Mouse (Mus musculus) forebrain, embryonic 14.5 days (tissue): ENCODE measurements at regions not wholly inside any gene's neighbourhood (a gene's known extent, or its start where the extent isn't known, plus 50 kb on each side); places are given as distances from the start of the nearest gene placed in this dataset.

ENCODE experiments used
- ATAC-seq: fragments of 200-750 bp; cut with Nextera tagmentation; 2 replicates; pipeline ENCODE4 v1.8.0; 2017; ENCODE audit warnings: mild to moderate bottlenecking, moderate library complexity
- DNase-seq: peaks from one replicate; pipeline ENCODE4 v3.0.0-alpha.2; 2015; ENCODE audit warnings: low spot score
- H3K27ac ChIP-seq: fragments of 300-500 bp; sonication (generic); 2 replicates; pipeline ENCODE4 v1.5.1; 2014; ENCODE audit warnings: low read depth, mild to moderate bottlenecking, control low read depth, low read length, moderate library complexity
- H3K27me3 ChIP-seq: fragments of 300-500 bp; sonication (generic); replicated peaks from 2 replicates; pipeline ENCODE4 v1.6.1; 2014; ENCODE audit warnings: low read length, control low read depth, mixed read lengths; ENCODE audit not compliant: control insufficient read depth, insufficient read depth
- H3K36me3 ChIP-seq: fragments of 300-500 bp; sonication (generic); 2 replicates; pipeline ENCODE4 v1.6.1; 2014; ENCODE audit warnings: low read length, control low read depth; ENCODE audit not compliant: control insufficient read depth, insufficient read depth
- H3K4me1 ChIP-seq: fragments of 300-500 bp; sonication (generic); 2 replicates; pipeline ENCODE4 v1.6.1; 2014; ENCODE audit warnings: antibody characterized with exemption, low read length, control low read depth; ENCODE audit not compliant: control insufficient read depth, insufficient read depth
- H3K4me2 ChIP-seq: fragments of 300-500 bp; sonication (generic); 2 replicates; pipeline ENCODE4 v1.6.1; 2014; ENCODE audit warnings: mild to moderate bottlenecking, control low read depth, low read length
- H3K4me3 ChIP-seq: fragments of 300-500 bp; sonication (generic); 2 replicates; pipeline ENCODE4 v1.5.1; 2014; ENCODE audit warnings: low read depth, low read length, control low read depth
- H3K9ac ChIP-seq: fragments of 300-500 bp; sonication (generic); 2 replicates; pipeline ENCODE4 v1.6.1; 2014; ENCODE audit warnings: mild to moderate bottlenecking, low read length, control low read depth, moderate library complexity
- H3K9me3 ChIP-seq: fragments of 300-500 bp; sonication (generic); replicated peaks from 2 replicates; pipeline ENCODE4 v1.6.1; 2016; ENCODE audit warnings: low read length, control low read depth, mixed read lengths; ENCODE audit not compliant: control insufficient read depth
- WGBS: fragments of 180-500 bp; shearing (Covaris S2); extraction: QIAGEN DNeasy Blood & Tissue Kit; methylation state at CpG from one replicate; pipeline ENCODE4 v1.1.7; 2014; 5-methylcytosine and 5-hydroxymethylcytosine counted together

DNA sequence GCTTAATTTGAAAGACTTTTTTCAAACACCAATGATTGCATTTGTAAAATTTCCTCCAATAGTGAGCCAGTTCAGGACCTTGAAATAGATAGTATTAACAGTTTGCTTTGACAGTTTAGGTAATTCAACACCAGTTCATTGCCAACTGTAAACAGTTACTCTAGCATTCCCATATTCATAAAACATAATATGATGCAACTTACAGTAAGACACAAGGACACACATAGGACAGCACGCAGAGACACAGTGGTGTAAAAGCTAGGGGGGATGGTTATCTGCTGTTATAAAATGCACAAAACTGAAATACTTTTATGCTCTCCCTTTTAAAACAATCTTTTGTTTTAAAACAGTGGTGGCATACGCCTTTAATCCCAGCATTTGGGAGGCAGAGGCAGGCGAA lies 122.7 kb upstream of the Rab11fip2 start:
- DNase-seq = no peak
- WGBS = 94% methylated on average over 3 of the region's 3 CpGs
- no peak for ATAC-seq

DNA sequence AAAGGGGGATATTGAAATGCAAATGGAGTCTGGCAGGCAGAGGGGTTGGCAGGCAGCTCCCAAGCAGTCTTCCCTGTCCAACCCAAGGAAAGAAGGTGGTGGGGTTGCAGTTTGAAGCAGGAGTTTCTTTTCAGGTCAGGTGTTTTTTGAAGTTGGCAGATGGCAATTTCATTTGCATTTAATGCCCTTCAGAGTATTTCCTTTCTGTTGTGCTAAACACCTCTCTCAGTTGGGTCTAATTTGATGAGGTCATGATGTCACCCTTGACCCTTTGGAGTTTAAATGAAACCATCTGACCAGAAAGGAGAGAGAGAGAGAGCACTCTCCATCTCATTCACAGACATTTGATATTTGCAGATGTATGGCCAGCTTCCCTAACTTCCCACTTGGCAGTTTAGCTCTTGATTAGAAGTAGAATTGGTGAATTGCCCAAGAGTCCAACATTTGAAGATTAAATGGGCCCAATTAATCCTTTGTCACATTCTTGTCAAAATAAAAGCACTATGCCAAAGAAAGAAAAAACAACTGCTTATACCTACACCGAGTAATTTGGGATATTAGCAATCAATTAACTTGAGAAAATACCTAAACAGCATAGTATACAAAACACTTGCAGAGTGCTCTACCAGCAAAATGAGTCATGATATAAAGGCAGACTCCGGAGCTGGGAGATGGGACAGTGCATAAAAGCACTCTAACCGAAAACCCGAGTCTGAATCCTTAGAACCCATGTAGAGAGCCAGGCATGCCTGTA lies 111.8 kb upstream of the Rab11fip2 start:
- ATAC-seq = peak; percentile 85
- WGBS = 19% methylated on average over 4 of the region's 4 CpGs
- peak; percentile 90 for DNase-seq

More for the DNA sequence above, 122.7 kb upstream of the Rab11fip2 start:
- Histone ChIP-seq H3K4me2 (no peak overlapping the region), H3K27me3 (no peaks in the 10 kb centered on the region), H3K4me3 (no peak overlapping the region), H3K9me3 (no peaks in the 10 kb centered on the region), H3K9ac (no peak overlapping the region), H3K36me3 (no peaks in the 10 kb centered on the region), H3K4me1 (no peaks in the 10 kb centered on the region), H3K27ac (no peak overlapping the region)

DNA sequence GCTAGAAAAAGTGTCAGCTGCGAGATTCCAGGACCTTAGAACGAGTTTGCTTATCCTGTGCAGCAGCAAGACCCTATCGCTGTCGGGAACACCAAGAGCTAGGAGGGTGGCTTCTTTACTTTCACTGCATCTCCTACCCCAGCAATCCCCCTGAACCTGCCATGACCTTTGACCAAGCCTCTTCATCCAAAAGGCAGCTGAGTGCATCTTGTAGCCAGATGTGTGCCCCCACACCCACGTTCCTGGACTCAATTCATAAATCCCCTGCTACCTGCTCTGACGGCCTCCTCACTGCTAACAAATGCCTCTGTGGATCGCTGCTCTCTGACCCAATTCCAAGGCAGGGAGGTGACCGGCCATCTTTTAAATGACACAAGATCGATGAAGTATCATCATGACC lies 107.7 kb upstream of the Rab11fip2 start:
- no peak overlapping the region for H3K27ac ChIP-seq
- DNase-seq (no peak), ATAC-seq (no peak)
- no peaks in the 10 kb centered on the region for H3K9me3 ChIP-seq
- 84% methylated on average over 9 of the region's 9 CpGs for WGBS
- H3K9ac ChIP-seq = no peak overlapping the region
- H3K4me2 ChIP-seq = no peak overlapping the region
- no peaks in the 10 kb centered on the region for H3K36me3 ChIP-seq
- H3K4me3 ChIP-seq = no peak overlapping the region
- H3K27me3 ChIP-seq = no peaks in the 10 kb centered on the region
- H3K4me1 ChIP-seq = peaks cover 12% of the 10 kb centered on the region

More for the DNA sequence above, 111.8 kb upstream of the Rab11fip2 start:
- no peak overlapping the region for H3K4me2 ChIP-seq
- 0 out of 2 replicates have a peak, but pooled peaks cover 2% of the 10 kb centered on the region for H3K27me3 ChIP-seq
- H3K27ac ChIP-seq = no peak overlapping the region
- H3K9me3 ChIP-seq = no peaks in the 10 kb centered on the region
- H3K36me3 ChIP-seq = no peaks in the 10 kb centered on the region
- no peak overlapping the region for H3K4me3 ChIP-seq
- peaks cover 12% of the 10 kb centered on the region for H3K4me1 ChIP-seq
- H3K9ac ChIP-seq = no peak overlapping the region

DNA sequence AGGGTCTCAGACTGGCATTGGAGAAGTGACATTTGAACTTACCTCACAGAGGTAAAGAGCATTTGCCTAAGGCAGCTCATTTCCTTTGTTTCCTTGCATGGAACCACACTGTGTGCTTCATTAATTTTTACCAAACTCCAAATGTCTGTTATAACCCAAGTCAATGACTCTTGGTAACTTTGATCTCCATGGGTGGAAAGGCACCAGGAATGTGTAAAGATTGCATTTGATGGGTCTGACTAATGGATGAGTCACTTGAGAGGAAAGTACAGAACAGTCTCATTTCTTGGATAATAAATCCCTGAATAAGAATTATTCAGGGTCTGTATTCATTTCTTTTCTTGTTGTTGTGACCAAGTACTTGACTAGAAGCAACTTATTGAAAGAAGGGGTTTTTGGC lies 97.3 kb upstream of the Rab11fip2 start:
- ATAC-seq (no peak), DNase-seq (no peak)
- Histone ChIP-seq H3K9me3 (no peaks in the 10 kb centered on the region), H3K4me2 (no peak overlapping the region), H3K27me3 (no peaks in the 10 kb centered on the region), H3K4me3 (no peak overlapping the region), H3K36me3 (no peaks in the 10 kb centered on the region), H3K27ac (no peak overlapping the region), H3K9ac (no peak overlapping the region), H3K4me1 (no peaks in the 10 kb centered on the region)

DNA sequence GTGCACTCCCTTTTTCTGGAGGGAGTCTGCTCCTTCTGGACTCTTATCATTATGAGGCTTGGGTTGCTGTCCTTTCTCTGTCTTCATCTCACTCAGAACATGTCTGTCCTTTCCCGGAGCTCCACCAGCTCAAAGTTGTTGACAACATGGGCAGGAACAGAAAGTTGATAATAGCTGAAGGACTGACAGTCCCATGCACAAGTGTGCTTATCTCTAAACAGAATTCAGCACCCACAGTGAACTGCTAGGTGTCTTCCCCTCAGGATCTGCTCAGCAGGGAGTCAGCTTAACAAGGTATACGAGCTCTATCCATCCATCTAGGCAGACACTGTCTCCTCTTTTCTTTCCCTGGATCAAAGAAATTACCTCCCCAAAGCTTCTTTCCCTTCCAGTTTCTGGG lies 89.2 kb upstream of the Rab11fip2 start:
- no peaks in the 10 kb centered on the region for H3K9me3 ChIP-seq
- no peaks in the 10 kb centered on the region for H3K4me1 ChIP-seq
- no peak overlapping the region for H3K4me3 ChIP-seq
- no peaks in the 10 kb centered on the region for H3K36me3 ChIP-seq
- 80% methylated on average over 2 of the region's 2 CpGs for WGBS
- no peak overlapping the region for H3K4me2 ChIP-seq
- no peak overlapping the region for H3K27ac ChIP-seq
- no peak overlapping the region for H3K9ac ChIP-seq
- DNase-seq = no peak
- no peak for ATAC-seq
- H3K27me3 ChIP-seq = no peaks in the 10 kb centered on the region

DNA sequence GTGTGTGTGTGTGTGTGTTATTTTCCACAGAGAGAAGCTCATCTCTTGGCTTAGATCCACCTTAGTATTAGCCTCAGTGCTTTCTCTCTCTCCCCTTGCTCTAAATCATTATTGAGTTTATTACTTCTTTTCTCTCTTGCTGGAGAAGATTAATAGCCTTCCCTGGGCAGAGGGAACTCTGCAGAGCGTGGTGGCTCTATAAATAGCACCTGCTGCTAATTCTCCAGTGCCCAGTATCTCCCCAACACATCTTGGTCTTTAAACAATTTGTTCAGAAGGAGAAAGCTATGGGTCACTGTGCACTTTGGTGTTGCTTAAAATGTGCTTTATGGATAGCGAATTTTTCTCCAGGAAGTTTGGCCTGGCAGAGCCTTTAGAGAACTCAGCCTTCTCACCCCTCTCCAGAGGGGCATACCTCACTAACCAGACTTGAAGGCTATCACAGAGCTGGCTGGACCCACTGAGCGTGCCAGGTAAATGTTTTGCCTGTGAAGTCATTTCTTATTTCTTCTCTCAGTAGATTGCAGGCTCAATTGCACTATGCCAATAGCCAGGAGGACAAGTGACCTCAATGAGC lies 86.8 kb upstream of the Rab11fip2 start:
- H3K4me3 ChIP-seq = no peak overlapping the region
- no peak for ATAC-seq
- WGBS = 80% methylated on average over 3 of the region's 3 CpGs
- H3K4me1 ChIP-seq = no peaks in the 10 kb centered on the region
- DNase-seq = no peak
- no peaks in the 10 kb centered on the region for H3K36me3 ChIP-seq
- no peak overlapping the region for H3K27ac ChIP-seq
- no peaks in the 10 kb centered on the region for H3K9me3 ChIP-seq
- no peaks in the 10 kb centered on the region for H3K27me3 ChIP-seq
- H3K4me2 ChIP-seq = no peak overlapping the region
- no peak overlapping the region for H3K9ac ChIP-seq

DNA sequence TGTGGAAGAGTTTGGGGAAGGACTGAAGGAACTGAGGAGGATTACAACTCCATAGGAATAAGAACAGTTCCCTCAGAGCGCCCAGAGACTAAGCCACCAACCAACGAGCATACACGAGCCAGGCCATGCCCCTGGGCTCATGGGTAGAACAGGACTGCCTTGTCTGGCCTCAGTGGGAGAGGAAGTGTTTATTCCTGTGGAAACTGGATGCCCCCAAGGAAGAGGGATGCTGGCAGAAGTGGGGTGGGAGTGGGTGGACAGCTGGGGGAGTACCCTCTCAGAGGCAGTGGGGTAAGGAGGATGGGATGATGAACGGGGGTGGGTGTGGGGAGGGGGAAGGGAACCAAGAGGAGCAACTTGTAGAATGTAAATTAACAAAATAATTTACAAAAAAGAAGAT lies 86.3 kb upstream of the Rab11fip2 start:
- Histone ChIP-seq H3K9ac (no peak overlapping the region), H3K27ac (no peak overlapping the region), H3K36me3 (no peaks in the 10 kb centered on the region), H3K4me3 (no peak overlapping the region), H3K4me1 (no peaks in the 10 kb centered on the region), H3K4me2 (no peak overlapping the region), H3K9me3 (no peaks in the 10 kb centered on the region), H3K27me3 (no peaks in the 10 kb centered on the region)
- no peak for ATAC-seq
- DNase-seq = no peak
- WGBS = 79% methylated on average over 4 of the region's 4 CpGs

DNA sequence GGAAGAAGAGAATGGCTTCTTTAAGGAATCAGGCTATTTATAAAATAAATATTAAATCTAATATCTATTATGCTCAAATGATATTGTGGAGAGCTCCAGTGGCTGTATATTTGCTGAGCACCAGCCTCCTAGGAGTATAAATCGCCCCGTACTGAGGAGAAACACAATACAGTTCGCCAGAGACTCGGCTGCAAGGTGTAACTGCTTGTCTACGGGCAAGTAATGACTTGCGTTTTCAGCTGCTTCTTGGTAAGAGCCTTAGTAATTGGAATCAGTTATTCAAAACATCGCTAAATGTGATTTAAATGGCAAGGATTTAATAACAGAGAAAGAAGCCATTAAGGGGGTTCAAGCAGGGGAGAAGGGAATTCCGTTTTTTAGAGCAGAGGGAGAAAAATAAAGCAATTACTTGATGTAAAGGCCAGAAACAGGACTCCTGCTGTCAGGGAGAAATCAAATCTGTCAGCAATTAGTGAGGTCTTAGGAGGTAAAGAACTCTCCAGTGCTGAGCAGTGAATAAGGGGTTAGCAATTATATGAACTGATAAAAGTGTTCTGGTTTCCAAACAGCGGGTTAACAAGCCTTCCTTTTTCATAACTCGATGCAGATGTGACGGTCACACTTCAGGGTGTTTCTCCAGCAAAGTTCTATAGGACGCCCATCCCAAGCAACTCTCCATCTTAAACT lies 72.3 kb upstream of the Rab11fip2 start:
- Histone ChIP-seq H3K4me3 (no peak overlapping the region), H3K9me3 (no peaks in the 10 kb centered on the region), H3K27ac (no peak overlapping the region), H3K4me2 (peak overlapping the region; percentile 30), H3K4me1 (peaks cover 18% of the 10 kb centered on the region), H3K36me3 (no peaks in the 10 kb centered on the region), H3K27me3 (no peaks in the 10 kb centered on the region), H3K9ac (no peak overlapping the region)
- ATAC-seq = peak; percentile 69
- WGBS = 1% methylated on average over 12 of the region's 12 CpGs
- DNase-seq = peak; percentile 80

DNA sequence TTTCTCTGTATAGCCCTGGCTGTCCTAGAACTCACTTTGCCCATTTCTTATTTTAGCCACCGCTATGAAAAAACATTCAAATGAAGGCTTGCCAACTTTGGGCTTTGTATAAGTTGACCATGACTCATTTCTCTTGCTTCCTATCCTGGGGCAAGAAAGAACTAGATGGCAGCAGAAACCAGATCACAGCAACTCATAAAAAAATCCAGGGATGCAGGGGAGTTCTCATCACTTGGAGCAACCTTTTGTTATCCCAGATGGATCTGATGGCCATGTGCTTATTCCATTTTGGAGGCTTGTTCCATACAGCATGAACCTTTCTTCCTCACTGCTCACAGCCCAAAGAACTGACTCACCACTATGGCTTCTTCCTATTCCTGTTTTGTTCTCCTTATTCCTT lies 52.1 kb upstream of the Rab11fip2 start:
- Histone ChIP-seq H3K4me3 (no peak overlapping the region), H3K4me1 (no peaks in the 10 kb centered on the region), H3K9me3 (no peaks in the 10 kb centered on the region), H3K27me3 (no peaks in the 10 kb centered on the region), H3K9ac (no peak overlapping the region), H3K27ac (no peak overlapping the region), H3K36me3 (no peaks in the 10 kb centered on the region), H3K4me2 (no peak overlapping the region)
- no peak for ATAC-seq
- 92% methylated on average over 1 of the region's 1 CpGs for WGBS
- no peak for DNase-seq
